Mouse (Mus musculus) heart, postnatal 0 days (tissue): ENCODE data around the gene Lin52.

Source experiments
- CTCF ChIP-seq: IDR thresholded peaks from 2 replicates; pipeline ENCODE4 v1.5.1; 2016; ENCODE audit warnings: antibody characterized with exemption, control low read depth, low read depth
- EP300 ChIP-seq: IDR thresholded peaks from 2 replicates; pipeline ENCODE4 v1.6.1; 2016; ENCODE audit warnings: antibody characterized with exemption, low read depth

- TF ChIP-seq CTCF (no peak), EP300 (no peak)
These were observed 49.5 kb downstream of the Lin52 start for GRCm38 (mm10) chr12:84500528-84501263.
